Mouse (Mus musculus) cerebellum, postnatal 36 days (tissue): Measurements from ENCODE around the gene Ddx49.

Experiments used
- DNase-seq, 2 experiments: peaks; one replicate each; pipeline ENCODE4 v3.0.0; 2021 to 2022; ENCODE audit warnings: mixed read lengths in 2 of 2

Ddx49 gene

DNA sequence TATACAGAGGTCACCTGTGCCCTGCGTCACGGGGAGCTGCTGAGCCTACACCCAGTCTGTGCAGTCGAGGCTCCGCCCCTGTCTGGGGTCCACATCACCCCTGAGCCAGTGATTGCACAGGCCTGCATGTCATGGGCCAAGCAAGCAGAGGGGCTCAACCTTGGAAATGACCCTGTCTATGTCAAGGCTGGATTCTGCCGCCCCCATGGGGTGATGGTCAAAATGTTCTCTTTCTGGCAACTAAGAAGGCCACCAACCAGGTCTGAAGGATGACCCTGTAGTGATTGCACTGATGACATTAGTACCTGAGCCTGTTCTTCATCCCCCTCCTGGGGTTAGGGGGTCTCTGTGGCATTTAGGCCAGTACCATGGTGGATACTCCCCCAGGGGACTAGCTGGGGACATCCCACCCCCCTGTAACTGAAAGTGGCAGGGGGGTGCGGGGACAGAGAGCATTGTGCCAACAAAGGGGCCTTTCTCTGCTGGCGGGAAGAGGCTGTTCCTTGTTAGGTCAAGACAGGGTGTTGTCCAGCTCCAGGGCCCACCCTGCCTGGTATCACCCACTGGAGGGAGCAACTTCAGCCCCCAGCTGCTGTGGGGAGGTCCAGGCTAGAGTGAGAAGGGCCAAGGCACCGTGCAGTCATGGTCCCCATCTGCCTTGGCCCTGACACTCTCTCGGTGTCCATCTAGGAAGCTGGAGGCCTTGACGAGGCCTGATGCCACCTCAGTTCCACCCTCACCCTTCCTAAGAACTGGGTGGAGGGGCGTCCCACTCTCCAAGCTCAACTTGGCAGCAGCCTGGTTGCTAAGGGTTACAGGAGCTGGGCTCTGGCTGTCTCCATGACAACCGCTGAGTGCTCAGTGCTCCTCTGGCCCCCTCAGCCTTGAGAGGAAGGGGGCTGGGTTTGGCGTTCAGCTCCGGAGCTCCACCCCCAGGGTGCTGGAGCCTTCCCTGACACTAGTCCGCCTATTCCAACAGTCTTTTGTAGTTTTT, 14.5 kb upstream of the Ddx49 start:
- peak; percentile 42 to 48 for DNase-seq

GRCm38 (mm10) chr8:70315624-70316510, 13.6 kb upstream of the Ddx49 start, which contains the start of gene Cers1:
Gene Cers1, plus strand, starts transcription at chr8:70315775.
- DNase-seq, result peak; percentile 71 to 78

- no peak for DNase-seq
Measured at GRCm38 (mm10) chr8:70313399-70313798, 11.1 kb upstream of the Ddx49 start.

DNA sequence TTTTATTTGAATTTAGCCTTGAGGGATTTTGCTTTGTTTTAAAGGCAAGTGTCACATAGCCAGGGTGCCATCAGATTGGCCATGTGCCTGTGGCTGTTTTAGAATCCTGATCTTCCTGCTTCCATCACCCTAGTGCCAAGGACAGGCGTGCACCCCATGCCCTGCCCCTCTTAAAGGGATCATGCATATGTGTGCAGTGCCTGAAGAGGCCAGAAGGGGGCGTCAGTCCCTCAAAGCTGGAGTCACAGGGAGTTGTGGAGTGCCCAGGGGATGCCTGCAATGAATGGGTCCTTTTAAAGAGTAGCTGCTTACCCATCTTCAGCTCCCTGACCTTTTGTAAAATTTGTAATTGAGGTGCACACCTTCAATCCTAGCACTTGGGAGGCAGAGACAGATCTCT, 7.0 kb upstream of the Ddx49 start:
- peak; percentile 40 to 44 for DNase-seq

DNA sequence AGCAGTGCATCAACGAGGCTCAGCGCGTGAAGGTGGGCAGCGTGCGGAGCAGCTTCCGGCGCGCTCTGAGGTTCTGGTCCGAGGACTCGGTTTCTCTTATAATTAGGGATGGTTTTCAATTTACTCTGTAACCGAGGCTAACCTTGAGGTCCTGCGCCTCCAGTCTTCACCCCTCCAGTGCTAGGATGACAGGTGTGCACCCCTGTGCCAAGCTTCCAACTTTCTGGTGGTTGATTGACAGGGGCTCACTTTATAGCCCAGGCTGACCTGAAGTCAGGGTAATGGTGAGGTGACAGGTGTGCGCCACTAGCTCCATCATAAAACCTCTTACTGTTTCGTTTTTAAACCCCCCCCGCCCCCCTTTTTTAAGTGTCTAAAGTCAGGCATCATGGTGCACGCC, 612 bp upstream of the Ddx49 start:
- no peak for DNase-seq

GRCm38 (mm10) chr8:70300881-70301280, 1.4 kb downstream of the Ddx49 start:
- DNase-seq, result no peak

DNA sequence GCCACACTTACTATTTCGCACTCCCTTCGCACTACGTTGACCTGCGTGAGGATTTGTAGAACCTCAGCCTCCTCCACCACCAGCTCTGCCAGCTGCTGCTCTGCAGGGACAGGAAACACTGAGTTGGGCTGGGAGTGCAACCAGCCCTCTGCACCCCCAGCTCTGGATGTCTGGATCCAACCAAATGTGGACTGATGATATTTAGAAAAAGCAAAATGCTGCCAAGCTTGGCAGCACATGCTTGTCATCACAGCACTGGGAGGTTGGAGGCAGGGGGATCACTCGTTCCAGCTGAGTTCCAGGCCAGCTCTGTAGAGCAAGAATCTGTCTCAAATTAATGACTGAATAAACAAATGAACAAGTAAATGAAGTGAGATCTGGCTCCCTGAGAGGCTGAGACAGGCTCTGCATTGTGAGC, 8.3 kb downstream of the Ddx49 start:
- no peak for DNase-seq

DNA sequence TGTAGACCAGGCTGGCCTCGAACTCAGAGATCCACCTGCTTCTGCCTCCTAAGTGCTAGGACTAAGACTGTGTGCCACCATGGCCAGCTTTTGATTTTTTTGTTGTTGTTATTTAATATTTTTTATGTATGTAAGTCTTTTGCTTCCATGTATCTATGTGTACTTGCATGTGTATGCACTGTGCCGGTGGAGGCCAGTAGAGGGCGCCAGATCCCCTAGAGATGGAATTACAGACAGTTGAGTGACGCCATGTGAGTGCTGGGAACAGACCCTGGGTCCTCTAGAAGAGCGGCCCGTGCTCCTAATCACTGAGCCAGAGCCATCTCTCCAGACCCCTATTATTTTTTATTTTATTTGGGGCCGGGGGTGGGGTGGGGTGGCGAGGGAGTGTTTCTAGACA, 15.6 kb downstream of the Ddx49 start:
- DNase-seq, result no peak

- DNase-seq, result no peak
Measured at GRCm38 (mm10) chr8:70285304-70285703, 17.0 kb downstream of the Ddx49 start.

DNA sequence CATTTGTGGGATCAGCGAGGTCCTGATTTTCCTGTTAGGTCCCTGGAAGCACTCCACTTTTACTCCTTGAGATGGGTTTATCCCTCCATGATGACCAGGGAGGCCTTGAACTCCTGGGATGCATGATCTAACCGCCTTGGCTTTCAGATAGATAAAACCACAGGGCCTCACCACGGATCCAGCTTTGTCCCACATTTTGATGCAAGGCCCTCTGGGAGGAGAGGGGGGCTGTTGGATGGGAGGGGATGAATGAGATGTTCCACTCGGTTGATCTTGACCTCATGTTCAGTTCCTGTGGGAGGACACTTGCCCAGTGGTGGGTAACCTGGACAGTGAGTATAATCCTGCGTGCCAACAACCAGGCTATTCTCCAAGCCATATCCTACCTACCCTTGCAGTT, 17.9 kb downstream of the Ddx49 start:
- no peak for DNase-seq

GRCm38 (mm10) chr8:70283136-70284077, 18.9 kb downstream of the Ddx49 start:
- no peak for DNase-seq

- DNase-seq, result peak; percentile 48 to 65
Measured at GRCm38 (mm10) chr8:70282603-70283135, 19.6 kb downstream of the Ddx49 start, which contains the start of gene Homer3. Gene Homer3, plus strand, starts transcription at chr8:70282827.

- no peak for DNase-seq
Measured at GRCm38 (mm10) chr8:70281001-70281400, 21.3 kb downstream of the Ddx49 start.

DNA sequence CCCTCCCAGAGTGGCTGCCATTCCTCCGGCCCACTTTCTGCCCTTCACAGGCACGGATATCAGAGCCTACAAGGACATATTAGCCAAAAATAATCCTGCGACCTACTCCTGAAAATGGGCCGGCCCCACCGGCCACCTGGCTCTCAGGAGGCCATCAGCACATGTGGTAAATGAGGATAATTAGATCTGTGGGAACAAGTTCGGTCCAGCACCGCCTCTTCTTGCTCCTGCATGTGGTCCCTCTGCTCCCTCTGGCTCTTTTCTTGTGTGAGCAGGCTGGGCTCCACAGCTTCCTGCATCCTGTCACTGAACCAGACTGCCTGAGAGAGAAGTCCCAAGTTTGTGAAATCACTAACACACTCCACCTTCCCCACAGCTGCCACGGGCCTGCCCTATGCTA, 23.0 kb downstream of the Ddx49 start:
- DNase-seq, result no peak

- no peak for DNase-seq
Measured at GRCm38 (mm10) chr8:70278175-70278574, 24.1 kb downstream of the Ddx49 start.

DNA sequence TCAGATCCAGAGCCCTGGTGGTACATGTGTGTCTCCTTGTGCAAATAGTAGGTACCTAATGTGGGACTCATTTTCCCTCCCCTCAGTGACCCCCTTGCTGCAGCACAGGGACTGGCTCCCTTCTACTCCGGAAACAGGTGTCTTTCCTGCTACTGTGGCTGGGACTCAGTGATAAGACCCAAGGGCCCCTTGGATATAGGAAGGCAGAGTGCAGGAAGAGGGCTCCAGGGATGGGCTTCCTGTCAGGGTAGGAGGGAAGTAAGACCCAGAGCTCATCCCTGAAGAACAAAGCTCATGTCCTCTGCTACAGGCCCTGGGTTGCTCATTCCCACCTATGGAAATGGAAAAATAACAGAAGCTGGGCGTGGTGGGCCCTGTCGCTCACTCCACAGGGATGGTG, 25.8 kb downstream of the Ddx49 start:
- DNase-seq, result no peak

DNA sequence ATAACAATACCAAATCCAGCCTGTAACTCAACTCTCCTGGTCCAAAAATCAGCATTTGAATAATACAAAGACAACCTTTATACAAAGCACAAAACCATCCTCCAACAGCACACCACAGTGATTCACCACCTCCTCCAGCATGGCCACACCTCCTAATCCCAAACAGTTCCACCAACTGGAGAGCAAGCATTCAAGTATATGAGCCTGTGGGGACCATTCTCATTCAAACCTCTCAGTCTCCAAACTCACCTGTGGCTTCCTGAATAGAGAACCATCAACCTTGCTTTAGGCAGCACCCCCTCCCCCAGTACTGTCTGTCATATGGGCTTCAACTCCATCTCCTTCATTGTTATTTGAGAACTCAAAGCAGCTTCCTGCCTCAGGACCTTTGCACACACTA, 27.9 kb downstream of the Ddx49 start:
- DNase-seq, result no peak

DNA sequence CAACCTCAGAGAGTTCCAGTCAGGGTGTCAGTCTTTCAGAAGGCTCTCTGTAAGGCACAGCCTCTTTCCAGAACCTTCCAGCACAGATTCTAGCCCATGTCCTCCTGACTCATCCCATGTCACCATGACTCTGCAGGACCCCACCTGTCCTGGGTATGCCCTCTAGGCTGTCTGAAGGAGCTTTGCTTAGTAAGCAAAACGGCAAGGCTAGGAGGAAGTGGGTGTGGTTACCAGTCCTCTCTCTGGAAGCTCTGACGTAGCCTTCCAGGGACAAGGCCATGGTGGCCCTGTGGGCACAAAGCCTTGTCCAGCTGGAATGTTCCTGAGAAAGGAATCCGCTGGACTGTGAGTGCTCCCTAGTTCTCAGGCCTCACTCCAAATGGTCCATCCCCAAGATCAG, 29.3 kb downstream of the Ddx49 start:
- DNase-seq, result no peak

GRCm38 (mm10) chr8:70268799-70269565, 33.3 kb downstream of the Ddx49 start:
- no peak for DNase-seq

DNA sequence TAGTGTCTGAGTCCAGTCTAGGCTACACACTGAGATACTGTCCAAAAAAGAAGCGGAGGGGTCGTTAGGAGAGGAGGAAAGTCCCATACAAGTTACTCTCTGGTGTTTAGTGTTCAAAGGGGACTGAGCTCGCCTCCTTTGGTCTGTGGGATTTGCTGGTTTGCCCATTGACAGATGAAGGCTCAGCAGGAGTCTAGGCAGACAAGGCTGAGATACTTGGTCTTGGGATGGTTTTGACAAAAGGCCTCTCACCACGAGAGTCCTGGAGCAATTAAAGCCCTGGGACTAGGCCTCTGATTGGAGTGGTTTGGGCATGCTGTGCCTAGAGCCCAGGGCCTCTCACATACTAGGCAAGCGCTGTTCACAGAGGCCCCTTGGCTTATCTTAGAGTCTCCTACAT, 34.0 kb downstream of the Ddx49 start:
- DNase-seq, result peak in 1 of 2 experiments; percentile 37

DNA sequence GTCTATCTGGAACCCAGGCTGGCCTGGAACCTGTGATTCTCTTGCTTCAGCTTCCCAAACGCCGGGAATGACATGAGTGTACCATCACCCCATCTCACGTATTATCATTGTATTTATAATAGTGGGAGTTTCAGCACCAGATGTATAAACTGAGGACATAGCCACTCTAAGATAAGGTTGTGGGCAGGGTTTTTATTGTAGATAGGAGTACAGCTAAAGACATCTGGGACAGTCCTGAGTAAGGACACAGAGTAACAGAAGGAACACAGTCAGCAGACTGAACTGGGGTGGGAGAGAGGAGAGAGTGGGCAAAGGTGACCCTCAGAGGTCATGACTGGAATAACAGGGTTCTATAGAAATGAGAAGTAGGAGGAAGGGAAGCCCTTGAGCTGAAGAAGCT, 34.6 kb downstream of the Ddx49 start:
- DNase-seq, result no peak
